Mouse (Mus musculus) thymus, adult 2 months (tissue): ENCODE results near the gene Tyw1.

Source experiments
- CTCF ChIP-seq: fragments of 200-500 bp; IDR thresholded peaks from 2 replicates; pipeline ENCODE4 v1.5.1; 2012; ENCODE audit warnings: mild to moderate bottlenecking, control low read depth, low read length, moderate library complexity, borderline replicate concordance; ENCODE audit not compliant: control insufficient read depth, poor library complexity, insufficient read depth; ENCODE audit errors: extremely low read depth
- POLR2A ChIP-seq: fragments of 200-500 bp; IDR thresholded peaks from 2 replicates; pipeline ENCODE4 v1.6.1; 2012; ENCODE audit warnings: mild to moderate bottlenecking, low read length, control low read depth, moderate library complexity; ENCODE audit not compliant: control insufficient read depth, poor library complexity, insufficient read depth; ENCODE audit errors: extremely low read depth

- TF ChIP-seq CTCF (no peak), POLR2A (no peak)
Measured at GRCm38 (mm10) chr5:130216781-130217180, 38.6 kb upstream of the Tyw1 start, which contains the start of gene Tmem248.
